Mouse (Mus musculus) mouse embryonic stem cell (cell line): Measurements from ENCODE around the gene Olfr1393.

ENCODE experiments used
- in situ Hi-C, 2 experiments: fragments of 300-500 bp; cut with MboI; formaldehyde crosslinking; loops; 1 replicate in 1 of 2; 3 replicates in 1 of 2; pipeline ENCODE4 v1.14.3; 2019 to 2020; ENCODE audit warnings: low sequenced_read_pairs in 2 of 2, low pct_unique_long_range_greater_than_20kb in 1 of 2, mixed read lengths in 1 of 2; ENCODE audit not compliant: unreplicated experiment in 1 of 2

Gene Olfr1393

GRCm38 (mm10) chr11:49278222-49278621 lies at the start of gene Olfr1393:
Olfr1393 (plus strand) TSS chr11:49278304.
- in situ Hi-C loops = no loop called here

- in situ Hi-C loops = no loop called here
These were observed 45.3 kb upstream of the Olfr1393 start for GRCm38 (mm10) chr11:49232781-49233180.

GRCm38 (mm10) chr11:49235459-49236207 lies 42.5 kb upstream of the Olfr1393 start:
- in situ Hi-C loops = no loop called here

GRCm38 (mm10) chr11:49236891-49237290 lies 41.2 kb upstream of the Olfr1393 start:
- in situ Hi-C loops = no loop called here

GRCm38 (mm10) chr11:49237532-49237931 lies 40.6 kb upstream of the Olfr1393 start:
- in situ Hi-C loops = no loop called here

GRCm38 (mm10) chr11:49240310-49240709 lies 37.8 kb upstream of the Olfr1393 start:
- in situ Hi-C loops = no loop called here

GRCm38 (mm10) chr11:49240874-49241273 lies 37.2 kb upstream of the Olfr1393 start:
- in situ Hi-C loops = no loop called here

- in situ Hi-C loops = no loop called here
These were observed 36.6 kb upstream of the Olfr1393 start for GRCm38 (mm10) chr11:49241471-49241870.

GRCm38 (mm10) chr11:49242944-49243626 lies 35.0 kb upstream of the Olfr1393 start:
- in situ Hi-C loops = no loop called here

- in situ Hi-C loops = no loop called here
These were observed 34.1 kb upstream of the Olfr1393 start, which contains the start of gene Mgat1 for GRCm38 (mm10) chr11:49243727-49244594. Mgat1 (plus strand) TSS chr11:49244191.

GRCm38 (mm10) chr11:49244595-49244930 lies 33.5 kb upstream of the Olfr1393 start:
- in situ Hi-C loops = no loop called here

- in situ Hi-C loops = no loop called here
These were observed 32.9 kb upstream of the Olfr1393 start for GRCm38 (mm10) chr11:49245176-49245575.

- in situ Hi-C loops = no loop called here
These were observed 32.3 kb upstream of the Olfr1393 start for GRCm38 (mm10) chr11:49245634-49246415.

GRCm38 (mm10) chr11:49246523-49246922 lies 31.6 kb upstream of the Olfr1393 start:
- in situ Hi-C loops = no loop called here

- in situ Hi-C loops = no loop called here
These were observed 30.8 kb upstream of the Olfr1393 start for GRCm38 (mm10) chr11:49247255-49247654.

GRCm38 (mm10) chr11:49248226-49248973 lies 29.7 kb upstream of the Olfr1393 start:
- in situ Hi-C loops = no loop called here

GRCm38 (mm10) chr11:49248974-49249700 lies 29.0 kb upstream of the Olfr1393 start:
- in situ Hi-C loops = no loop called here
